Mouse (Mus musculus) lung, adult 2 months (tissue): ENCODE results near the gene Wdr73.

Experiments
- CTCF ChIP-seq: fragments of 200-500 bp; IDR thresholded peaks from 2 replicates; pipeline ENCODE4 v1.5.1; 2011; ENCODE audit warnings: mild to moderate bottlenecking, low read length, control low read depth; ENCODE audit not compliant: insufficient read depth
- POLR2A ChIP-seq: fragments of 200-500 bp; IDR thresholded peaks from 2 replicates; pipeline ENCODE4 v1.6.1; 2011; ENCODE audit warnings: low read depth, mild to moderate bottlenecking, control low read depth, low read length, borderline replicate concordance; ENCODE audit errors: extremely low read depth

- TF ChIP-seq POLR2A (no peak), CTCF (no peak)
These were observed 639 bp upstream of the Wdr73 start for GRCm38 (mm10) chr7:80901541-80902274.
